Mouse (Mus musculus): Measurements from ENCODE around the gene Nipsnap2. TPM values are rescaled to one million over a fixed set of nuclear protein-coding genes. Genes with fewer than 3 reads are reported as not detected.
A peak's percentile ranks its signal among the peaks of the same experiment; 100 is the strongest.

Nipsnap2 gene
- total RNA-seq, 1 experiment, result 25.1 TPM

DNA sequence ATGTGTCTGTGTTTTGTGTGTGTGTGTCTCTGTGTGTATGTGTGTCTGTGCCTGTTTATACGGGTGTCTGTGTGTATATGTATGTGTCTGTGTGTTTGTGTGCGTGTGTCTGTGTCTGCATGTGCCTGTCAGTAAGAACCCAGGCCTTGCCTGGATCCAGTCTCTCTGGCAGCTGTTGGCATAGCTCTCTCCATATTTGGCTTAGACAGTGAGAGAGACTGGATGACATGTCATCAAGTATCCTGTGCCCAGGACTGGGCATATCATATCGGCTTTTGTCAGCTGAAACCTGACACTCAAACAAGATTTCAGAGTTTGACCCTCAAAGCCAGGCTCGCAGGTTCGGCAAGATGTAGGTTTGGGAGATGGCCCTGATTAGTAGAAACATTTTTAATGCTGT is 6.2 kb downstream of the Nipsnap2 start:
- DNase-seq (ENCODE audit: low read depth, low spot score), result no peak
- H3K4me1 ChIP-seq (ENCODE audit: control insufficient read depth in 2 of 2, insufficient read depth in 2 of 2, low read length in 2 of 2, poor library complexity in 1 of 2), result peaks cover 4 to 17% of the 10 kb centered on the region in 2 experiments
- in situ Hi-C loops (cut with MboI; ENCODE audit: low sequenced_read_pairs in 2 of 2, unreplicated experiment in 2 of 2), result no loop called here
- no peaks in the 10 kb centered on the region for H3K9me3 ChIP-seq (ENCODE audit: control insufficient read depth, insufficient read depth, low read depth, low read length)
- no peak overlapping the region for H3K4me3 ChIP-seq (ENCODE audit: insufficient read depth in 1 of 2, low read depth in 1 of 2, low read length in 2 of 2, poor library complexity in 1 of 2, severe bottlenecking in 1 of 2)
- no peak overlapping the region for H3K27ac ChIP-seq (ENCODE audit: insufficient read depth, low read depth, low read length, poor library complexity, severe bottlenecking)
- no peak overlapping the region for H3K9ac ChIP-seq (ENCODE audit: insufficient read depth, low read depth, low read length, poor library complexity, severe bottlenecking)
- H3K36me3 ChIP-seq (ENCODE audit: control insufficient read depth, insufficient read depth, low read length, poor library complexity, severe bottlenecking), result no peaks in the 10 kb centered on the region
- no peak for TF ChIP-seq MAFK (IDR thresholded peaks at IDR 0.05; ENCODE audit: insufficient read depth, low read depth, low read length)
- TF ChIP-seq HCFC1 (IDR thresholded peaks at IDR 0.05; ENCODE audit: borderline replicate concordance, insufficient read depth, low read length), result no peak
- TF ChIP-seq ZNF384 (IDR thresholded peaks at IDR 0.05; ENCODE audit: low read depth, low read length), result no peak
- no peak for TF ChIP-seq ZC3H11A (IDR thresholded peaks at IDR 0.05; ENCODE audit: borderline replicate concordance, low read depth, low read length)
- TF ChIP-seq CHD2 (IDR thresholded peaks at IDR 0.05; ENCODE audit: low read depth, low read length), result no peak

DNA sequence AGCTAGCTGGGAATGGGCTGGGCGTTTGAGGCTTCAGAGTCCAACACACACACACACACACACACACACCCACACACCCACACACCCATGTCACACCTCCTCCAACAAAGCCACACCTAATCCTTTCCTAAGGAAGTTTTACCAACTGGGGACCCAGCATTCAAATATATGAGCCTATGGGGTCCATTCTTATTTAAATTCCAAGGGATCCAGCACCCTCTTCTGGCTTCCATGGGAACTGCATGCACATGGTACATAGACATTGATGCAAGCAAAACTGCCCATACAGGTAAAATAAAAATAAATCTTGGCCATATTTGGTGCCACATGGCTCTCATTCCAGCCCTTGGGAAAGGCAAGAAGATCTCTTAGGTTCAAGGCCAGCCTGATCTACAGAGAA is 16.1 kb downstream of the Nipsnap2 start:
- in situ Hi-C loops (cut with MboI; ENCODE audit: low sequenced_read_pairs in 2 of 2, unreplicated experiment in 2 of 2), result no loop called here
- peak; percentile 42 for DNase-seq (ENCODE audit: low read depth, low spot score)
- peaks cover 0 to 3% of the 10 kb centered on the region in 2 experiments; a peak in 1 of 4 replicates for H3K4me1 ChIP-seq (ENCODE audit: control insufficient read depth in 2 of 2, insufficient read depth in 2 of 2, low read length in 2 of 2, poor library complexity in 1 of 2)
- no peaks in the 10 kb centered on the region for H3K9me3 ChIP-seq (ENCODE audit: control insufficient read depth, insufficient read depth, low read depth, low read length)
- H3K36me3 ChIP-seq (ENCODE audit: control insufficient read depth, insufficient read depth, low read length, poor library complexity, severe bottlenecking), result peaks cover 10% of the 10 kb centered on the region; the same call in 1 of the 2 replicates
- H3K4me3 ChIP-seq (ENCODE audit: insufficient read depth in 1 of 2, low read depth in 1 of 2, low read length in 2 of 2, poor library complexity in 1 of 2, severe bottlenecking in 1 of 2), result no peak overlapping the region
- no peak overlapping the region for H3K27ac ChIP-seq (ENCODE audit: insufficient read depth, low read depth, low read length, poor library complexity, severe bottlenecking)
- TF ChIP-seq ZNF384 (IDR thresholded peaks at IDR 0.05; ENCODE audit: low read depth, low read length) (no peak), ZC3H11A (IDR thresholded peaks at IDR 0.05; ENCODE audit: borderline replicate concordance, low read depth, low read length) (no peak), MAFK (IDR thresholded peaks at IDR 0.05; ENCODE audit: insufficient read depth, low read depth, low read length) (no peak), HCFC1 (IDR thresholded peaks at IDR 0.05; ENCODE audit: borderline replicate concordance, insufficient read depth, low read length) (no peak), CHD2 (IDR thresholded peaks at IDR 0.05; ENCODE audit: low read depth, low read length) (no peak)
- no peak overlapping the region for H3K9ac ChIP-seq (ENCODE audit: insufficient read depth, low read depth, low read length, poor library complexity, severe bottlenecking)

DNA sequence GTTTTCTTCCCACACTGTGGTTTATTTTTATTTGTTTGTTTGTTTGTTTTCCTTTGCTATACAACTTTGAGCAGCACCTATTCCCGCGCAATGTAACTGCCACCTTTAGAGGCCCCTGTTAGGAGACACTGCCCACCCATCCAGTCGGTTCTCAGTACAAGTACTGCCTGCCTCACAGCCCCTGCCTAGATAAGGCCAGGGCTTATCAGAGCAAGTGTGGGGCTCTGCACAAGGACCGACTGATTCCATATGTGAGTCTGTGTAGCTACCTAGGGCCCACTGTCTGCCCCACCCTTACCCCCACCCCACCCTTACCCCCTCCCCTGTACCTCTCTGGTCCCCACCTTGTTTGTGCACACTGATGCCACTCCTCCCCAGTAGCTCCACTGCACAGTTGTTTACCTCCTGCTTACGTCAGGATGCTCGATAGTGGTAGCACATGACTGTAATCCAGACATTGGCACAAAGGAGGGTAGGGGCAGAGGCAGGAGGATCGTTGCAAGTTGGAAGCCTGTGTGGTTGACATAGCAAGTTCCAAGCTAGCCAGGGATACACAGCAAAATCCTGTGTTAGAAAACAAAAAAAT is 18.1 kb downstream of the Nipsnap2 start:
- in situ Hi-C loops (cut with MboI; ENCODE audit: low sequenced_read_pairs in 2 of 2, unreplicated experiment in 2 of 2), result no loop called here
- DNase-seq (ENCODE audit: low read depth, low spot score), result no peak

DNA sequence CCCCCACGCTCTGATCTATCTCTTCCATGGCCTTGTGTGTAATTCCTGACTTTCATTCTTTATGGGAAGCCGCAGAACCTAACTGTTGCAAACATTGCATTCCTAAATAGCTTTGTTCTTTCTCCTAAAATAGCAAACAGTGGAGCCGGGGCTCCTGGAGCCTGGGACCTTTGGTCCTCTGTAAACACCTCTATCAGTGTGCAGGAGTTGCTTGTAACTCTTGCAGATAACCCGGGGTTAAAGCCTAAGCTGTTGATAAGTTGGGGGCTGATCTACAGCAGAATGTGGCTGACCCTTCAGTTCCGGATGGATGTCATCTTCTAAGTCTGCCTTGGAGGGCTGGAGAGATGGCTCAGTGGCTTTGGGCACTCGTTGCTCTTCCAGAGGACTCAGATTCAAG is 19.2 kb downstream of the Nipsnap2 start:
- no peak overlapping the region for H3K27ac ChIP-seq (ENCODE audit: insufficient read depth, low read depth, low read length, poor library complexity, severe bottlenecking)
- H3K36me3 ChIP-seq (ENCODE audit: control insufficient read depth, insufficient read depth, low read length, poor library complexity, severe bottlenecking), result peaks cover 12% of the 10 kb centered on the region; the same call in 1 of the 2 replicates
- peaks cover 0 to 3% of the 10 kb centered on the region in 2 experiments; a peak in 1 of 4 replicates for H3K4me1 ChIP-seq (ENCODE audit: control insufficient read depth in 2 of 2, insufficient read depth in 2 of 2, low read length in 2 of 2, poor library complexity in 1 of 2)
- H3K9me3 ChIP-seq (ENCODE audit: control insufficient read depth, insufficient read depth, low read depth, low read length), result no peaks in the 10 kb centered on the region
- TF ChIP-seq MAFK (IDR thresholded peaks at IDR 0.05; ENCODE audit: insufficient read depth, low read depth, low read length), result no peak
- TF ChIP-seq HCFC1 (IDR thresholded peaks at IDR 0.05; ENCODE audit: borderline replicate concordance, insufficient read depth, low read length), result no peak
- no peak for TF ChIP-seq ZNF384 (IDR thresholded peaks at IDR 0.05; ENCODE audit: low read depth, low read length)
- TF ChIP-seq ZC3H11A (IDR thresholded peaks at IDR 0.05; ENCODE audit: borderline replicate concordance, low read depth, low read length), result no peak
- H3K9ac ChIP-seq (ENCODE audit: insufficient read depth, low read depth, low read length, poor library complexity, severe bottlenecking), result no peak overlapping the region
- in situ Hi-C loops (cut with MboI; ENCODE audit: low sequenced_read_pairs in 2 of 2, unreplicated experiment in 2 of 2), result no loop called here
- no peak for DNase-seq (ENCODE audit: low read depth, low spot score)
- no peak overlapping the region for H3K4me3 ChIP-seq (ENCODE audit: insufficient read depth in 1 of 2, low read depth in 1 of 2, low read length in 2 of 2, poor library complexity in 1 of 2, severe bottlenecking in 1 of 2)

More for the DNA sequence above, 18.1 kb downstream of the Nipsnap2 start:
- Histone ChIP-seq H3K36me3 (ENCODE audit: control insufficient read depth, insufficient read depth, low read length, poor library complexity, severe bottlenecking) (peaks cover 10% of the 10 kb centered on the region; the same call in 1 of the 2 replicates), H3K9me3 (ENCODE audit: control insufficient read depth, insufficient read depth, low read depth, low read length) (no peaks in the 10 kb centered on the region), H3K9ac (ENCODE audit: insufficient read depth, low read depth, low read length, poor library complexity, severe bottlenecking) (no peak overlapping the region), H3K27ac (ENCODE audit: insufficient read depth, low read depth, low read length, poor library complexity, severe bottlenecking) (no peak overlapping the region), H3K4me1 (ENCODE audit: control insufficient read depth in 2 of 2, insufficient read depth in 2 of 2, low read length in 2 of 2, poor library complexity in 1 of 2) (peaks cover 0 to 3% of the 10 kb centered on the region in 2 experiments; a peak in 1 of 4 replicates), H3K4me3 (ENCODE audit: insufficient read depth in 1 of 2, low read depth in 1 of 2, low read length in 2 of 2, poor library complexity in 1 of 2, severe bottlenecking in 1 of 2) (no peak overlapping the region)
- TF ChIP-seq CHD2 (IDR thresholded peaks at IDR 0.05; ENCODE audit: low read depth, low read length), result no peak
- TF ChIP-seq ZNF384 (IDR thresholded peaks at IDR 0.05; ENCODE audit: low read depth, low read length), result no peak
- TF ChIP-seq MAFK (IDR thresholded peaks at IDR 0.05; ENCODE audit: insufficient read depth, low read depth, low read length), result no peak
- no peak for TF ChIP-seq ZC3H11A (IDR thresholded peaks at IDR 0.05; ENCODE audit: borderline replicate concordance, low read depth, low read length)
- no peak for TF ChIP-seq HCFC1 (IDR thresholded peaks at IDR 0.05; ENCODE audit: borderline replicate concordance, insufficient read depth, low read length)

Measured in ES-E14 (cell line).